Mouse (Mus musculus) spleen, postnatal 0 days (tissue): ENCODE measurements around the gene Fxyd6. TPM values are rescaled to one million over a fixed set of nuclear protein-coding genes. Genes with fewer than 3 reads are reported as not detected.

Experiments used
- polyA plus RNA-seq: library from polyadenylated mRNA; unstranded; fragments of >200 nt; fragmentation: Nextera tagmentation; extraction: Ambion mirVana; gene quantifications from 2 replicates; pipeline ENCODE4 v1.2.1, GENCODE M21; 2015

The Fxyd6 gene
- polyA plus RNA-seq: 15.5 and 17.0 TPM in 2 replicates

GRCm38 (mm10) chr9:45370117-45370561 lies at the start of gene Fxyd6:
Gene Fxyd6, plus strand, starts transcription at chr9:45370185.

GRCm38 (mm10) chr9:45399434-45399833 lies 29.4 kb downstream of the Fxyd6 start, which contains the start of gene Fxyd2:
Gene Fxyd2, plus strand, starts transcription at chr9:45399669.

GRCm38 (mm10) chr9:45426456-45426855 lies 56.5 kb downstream of the Fxyd6 start, which contains the start of gene Dscaml1:
Gene Dscaml1, plus strand, starts transcription at chr9:45426628.

Other genes starting within 250 kb of the Fxyd6 start
- gene Scn4b, start 231.8 kb upstream of the Fxyd6 start, polyA plus RNA-seq: 0.19 and 0.24 TPM in 2 replicates
- gene BC049352, start 188.2 kb upstream of the Fxyd6 start, polyA plus RNA-seq: 0.28 and 0.34 TPM in 2 replicates
- gene Tmprss4, start 166.1 kb upstream of the Fxyd6 start, polyA plus RNA-seq: 0.12 TPM in 1 of 2 replicates, not detected in the other
- 3.3 and 5.8 TPM in 2 replicates for gene Il10ra, start 101.0 kb upstream of the Fxyd6 start, polyA plus RNA-seq
- not detected in 2 replicates for gene Tmprss13, start 51.1 kb upstream of the Fxyd6 start, polyA plus RNA-seq
- 0.67 and 0.82 TPM in 2 replicates for gene Fxyd2, start 29.5 kb downstream of the Fxyd6 start, polyA plus RNA-seq
- gene Dscaml1, start 56.4 kb downstream of the Fxyd6 start, polyA plus RNA-seq: not detected in 2 replicates